Mouse (Mus musculus): ENCODE measurements around the gene Acaa1a.

Acaa1a gene

DNA sequence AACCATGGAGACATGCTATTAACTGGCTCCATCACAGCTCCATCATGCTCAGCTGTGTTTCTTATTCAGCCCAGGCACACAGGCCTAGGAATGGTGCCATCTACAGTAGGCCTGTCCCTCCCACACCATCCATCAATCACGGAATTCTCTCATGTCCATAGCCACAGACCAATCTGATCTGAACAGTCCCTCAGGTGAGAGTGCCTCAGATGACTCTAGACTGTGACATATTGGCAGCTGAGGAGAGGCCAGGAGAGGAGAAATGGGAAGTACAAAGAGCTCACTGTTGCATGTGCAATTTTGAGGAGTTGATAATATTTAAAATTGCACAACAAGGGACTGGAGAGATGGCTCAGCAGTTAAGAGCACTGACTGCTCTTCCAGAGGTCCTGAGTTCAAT lies 55.3 kb downstream of the Acaa1a start:
- DNase-seq: no peak
